Mouse (Mus musculus): ENCODE measurements around the gene Nlgn2.

Gene Nlgn2

GRCm38 (mm10) chr11:69795983-69796435 lies 41.6 kb downstream of the Nlgn2 start:
- DNase-seq (ENCODE audit: low read depth), result peak; percentile 52

GRCm38 (mm10) chr11:69795168-69795982 lies 42.2 kb downstream of the Nlgn2 start, which contains the start of gene Chrnb1:
Gene Chrnb1 (minus strand): TSS chr11:69795943.
- DNase-seq (ENCODE audit: low read depth), result peak; percentile 96

- no peak for DNase-seq (ENCODE audit: low read depth)
Observed at GRCm38 (mm10) chr11:69793429-69793828, 44.2 kb downstream of the Nlgn2 start.

GRCm38 (mm10) chr11:69791420-69791819 lies 46.2 kb downstream of the Nlgn2 start:
- no peak for DNase-seq (ENCODE audit: low read depth)

- DNase-seq (ENCODE audit: low read depth), result no peak
Observed at GRCm38 (mm10) chr11:69789431-69789830, 48.2 kb downstream of the Nlgn2 start.

GRCm38 (mm10) chr11:69787306-69787705 lies 50.3 kb downstream of the Nlgn2 start:
- no peak for DNase-seq (ENCODE audit: low read depth)

GRCm38 (mm10) chr11:69784793-69785272 lies 52.8 kb downstream of the Nlgn2 start:
- peak; percentile 37 for DNase-seq (ENCODE audit: low read depth)

- DNase-seq (ENCODE audit: low read depth), result no peak
Observed at GRCm38 (mm10) chr11:69781828-69782227, 55.8 kb downstream of the Nlgn2 start.

- DNase-seq (ENCODE audit: low read depth), result no peak
Observed at GRCm38 (mm10) chr11:69778985-69779384, 58.6 kb downstream of the Nlgn2 start.

- no peak for DNase-seq (ENCODE audit: low read depth)
Observed at GRCm38 (mm10) chr11:69778258-69778982, 59.2 kb downstream of the Nlgn2 start.

GRCm38 (mm10) chr11:69777504-69778257 lies 59.9 kb downstream of the Nlgn2 start:
- no peak for DNase-seq (ENCODE audit: low read depth)

- DNase-seq (ENCODE audit: low read depth), result no peak
Observed at GRCm38 (mm10) chr11:69776488-69776887, 61.1 kb downstream of the Nlgn2 start.

- DNase-seq (ENCODE audit: low read depth), result no peak
Observed at GRCm38 (mm10) chr11:69775716-69776115, 61.9 kb downstream of the Nlgn2 start.

GRCm38 (mm10) chr11:69774961-69775360 lies 62.6 kb downstream of the Nlgn2 start:
- DNase-seq (ENCODE audit: low read depth), result no peak

Measured in induced T-regulatory cell, adult 2 months (primary cell).